Mouse (Mus musculus) neutrophil, adult 5-6 weeks (primary cell): ENCODE results near the gene Tectb. TPM values are rescaled to one million over a fixed set of nuclear protein-coding genes. Genes with fewer than 3 reads are reported as not detected.
"Not testable (repeated sequence)": the region's sequence is repeated elsewhere in the genome, so short reads cannot be mapped to it uniquely, and the experiment has no call there.

ENCODE experiments used
- ATAC-seq: fragments of 151-379, 151-347 bp; 2 replicates; pipeline ENCODE4 v1.8.0; 2017; ENCODE audit warnings: mild to moderate bottlenecking, moderate TSS enrichment; ENCODE audit not compliant: insufficient number of reproducible peaks, poor library complexity, low FRiP score, severe bottlenecking; ENCODE audit errors: extremely low read depth
- total RNA-seq: library from RNA; stranded (forward); fragments of 200-1000 nt; gene quantifications from 2 replicates; pipeline ENCODE4 v1.2.3, GENCODE M21; 2017

Gene Tectb
- total RNA-seq, 1 experiment from 2014 or later, result not detected

DNA sequence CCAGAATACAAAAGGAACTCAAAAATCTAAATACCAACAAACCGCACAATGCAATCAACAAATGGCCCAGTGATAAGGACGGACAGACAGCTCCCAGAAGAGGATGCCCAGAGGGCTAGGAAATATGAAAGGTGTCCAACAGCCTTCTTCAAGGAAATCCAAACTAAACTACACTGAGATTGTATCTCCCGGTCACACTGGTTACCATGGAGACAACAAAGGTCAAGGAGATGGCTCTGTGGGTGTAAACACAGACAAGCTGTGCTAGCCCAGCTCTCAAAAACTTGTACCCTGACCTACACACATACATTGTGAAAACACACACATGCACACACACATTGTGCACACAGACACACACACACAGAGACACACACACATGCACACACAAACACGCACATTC lies 18.3 kb upstream of the Tectb start:
- no peak for ATAC-seq

DNA sequence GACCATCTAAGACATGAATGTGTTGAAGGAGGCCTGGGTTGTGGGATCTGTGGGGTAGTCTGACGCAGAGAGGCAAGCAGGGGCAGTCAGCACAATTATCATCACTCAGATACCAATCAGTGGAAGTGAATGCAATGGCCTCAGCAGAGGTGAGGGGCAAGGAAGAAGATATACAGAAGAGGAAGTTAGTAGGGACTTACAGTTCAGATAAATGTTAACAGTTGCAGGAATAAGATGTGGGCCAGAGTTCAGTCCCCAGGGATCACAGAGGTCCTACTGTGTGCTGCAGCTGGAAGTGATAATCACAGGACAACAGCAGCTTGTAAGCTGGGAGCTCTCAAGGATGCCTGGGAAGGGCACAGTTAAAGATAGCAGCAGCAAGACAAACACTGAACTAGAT lies 16.4 kb upstream of the Tectb start:
- ATAC-seq, result no peak

- no peak for ATAC-seq
Observed at GRCm38 (mm10) chr19:55165183-55165865, 15.2 kb upstream of the Tectb start.

GRCm38 (mm10) chr19:55165954-55166353 lies 14.6 kb upstream of the Tectb start:
- no peak for ATAC-seq

DNA sequence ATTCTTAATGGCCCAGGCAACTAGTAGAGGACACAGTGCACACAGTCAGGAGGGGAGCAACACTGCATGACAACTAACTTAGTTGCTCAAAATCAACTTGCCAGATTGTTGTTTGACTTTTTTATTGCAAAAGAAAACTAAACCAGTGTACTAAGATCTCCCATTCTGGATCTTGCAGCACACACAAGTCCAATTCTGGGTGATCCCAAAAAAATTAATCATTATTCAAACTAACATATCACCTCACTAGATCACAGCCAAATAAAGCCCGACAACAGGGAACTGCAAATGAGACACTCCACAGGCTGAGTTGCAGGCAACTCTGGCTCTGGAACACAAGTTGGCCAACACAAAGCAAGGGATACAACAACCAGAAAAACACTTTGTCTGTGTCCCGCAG lies 13.8 kb upstream of the Tectb start:
- no peak for ATAC-seq

DNA sequence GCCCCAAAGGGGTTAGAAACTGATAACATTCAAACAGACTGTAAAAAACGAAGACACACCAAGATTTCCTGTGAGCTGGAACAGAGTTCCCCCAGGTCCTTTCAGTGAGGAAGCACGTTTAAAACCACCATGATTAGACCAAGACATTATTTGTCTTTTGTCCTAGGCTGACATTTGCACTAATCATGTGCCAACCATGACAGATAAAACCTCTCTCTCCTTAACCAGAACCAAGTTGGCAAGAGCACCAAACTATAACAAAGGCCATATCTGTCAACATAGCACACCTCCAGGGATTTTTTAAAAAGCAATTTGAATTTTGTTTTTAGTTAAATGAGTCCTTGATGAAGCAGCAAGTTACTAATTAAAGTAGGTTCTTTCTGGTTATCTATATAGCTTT lies 12.8 kb upstream of the Tectb start:
- ATAC-seq, result no peak

- ATAC-seq, result no peak
Observed at GRCm38 (mm10) chr19:55168360-55168759, 12.2 kb upstream of the Tectb start.

- ATAC-seq, result not testable (repeated sequence)
Observed at GRCm38 (mm10) chr19:55169236-55169729, 11.2 kb upstream of the Tectb start.

DNA sequence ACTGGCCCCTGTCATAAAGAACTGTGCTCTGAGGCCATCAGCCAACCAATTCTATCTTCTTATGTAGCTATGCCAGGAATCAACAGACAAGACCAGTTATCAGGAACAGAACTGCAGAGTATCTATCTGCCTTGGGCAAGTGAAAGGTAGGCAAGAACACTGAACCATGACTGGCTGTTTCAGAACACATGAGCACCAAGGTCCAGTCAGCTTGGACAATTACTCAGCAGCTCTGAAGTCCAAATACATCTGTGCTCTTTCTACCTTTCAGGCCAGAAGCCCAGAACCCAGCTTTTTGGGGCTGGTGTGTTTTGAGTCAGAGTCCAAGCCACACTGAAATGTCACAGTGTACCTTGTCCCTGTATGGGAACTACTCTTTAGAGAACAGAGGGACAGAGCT lies 10.1 kb upstream of the Tectb start:
- ATAC-seq, result no peak

GRCm38 (mm10) chr19:55171585-55171984 lies 8.9 kb upstream of the Tectb start:
- no peak for ATAC-seq

- no peak for ATAC-seq
Observed at GRCm38 (mm10) chr19:55177143-55177542, 3.4 kb upstream of the Tectb start.

DNA sequence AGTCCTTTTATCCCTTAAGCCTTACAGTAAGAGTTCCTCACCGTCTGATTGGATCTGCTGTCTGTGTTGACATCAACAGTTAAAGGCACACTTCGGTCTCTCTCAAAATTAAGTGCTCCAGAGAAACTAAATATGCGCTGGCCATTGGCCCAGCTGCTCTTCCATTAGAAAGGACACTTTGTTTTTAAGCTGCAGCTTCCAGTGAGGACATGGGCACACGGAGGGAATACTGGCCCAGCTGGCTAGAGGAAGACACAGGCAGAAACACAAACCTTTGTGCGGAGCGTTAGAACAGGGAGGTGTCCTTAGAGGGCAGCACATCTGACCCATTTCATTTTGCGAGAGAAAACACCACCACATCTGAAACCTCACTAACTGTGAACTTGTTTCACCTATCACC lies 3.9 kb downstream of the Tectb start:
- ATAC-seq, result no peak

GRCm38 (mm10) chr19:55185074-55185473 lies 4.5 kb downstream of the Tectb start:
- no peak for ATAC-seq

- ATAC-seq, result no peak
Observed at GRCm38 (mm10) chr19:55185651-55186050, 5.1 kb downstream of the Tectb start.

DNA sequence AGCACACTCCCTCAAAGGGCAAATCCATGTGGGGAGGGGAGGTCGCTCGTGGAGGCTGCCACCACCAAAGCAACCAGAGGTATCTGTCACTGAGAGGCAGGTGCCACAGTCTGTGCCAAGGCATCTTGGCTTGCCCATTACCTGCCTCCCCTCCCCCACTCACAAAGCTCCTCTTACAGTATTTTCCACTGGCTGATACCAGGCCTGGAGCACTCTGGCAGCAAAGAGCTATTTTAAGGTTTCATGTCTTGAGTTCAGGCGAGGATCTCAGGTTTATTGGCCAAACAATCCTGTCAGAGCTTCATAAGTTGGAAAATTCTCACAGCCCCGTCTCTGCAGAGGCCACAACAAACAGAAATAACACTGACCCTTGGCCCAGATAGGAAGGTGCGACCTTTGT lies 9.5 kb downstream of the Tectb start:
- ATAC-seq, result no peak

DNA sequence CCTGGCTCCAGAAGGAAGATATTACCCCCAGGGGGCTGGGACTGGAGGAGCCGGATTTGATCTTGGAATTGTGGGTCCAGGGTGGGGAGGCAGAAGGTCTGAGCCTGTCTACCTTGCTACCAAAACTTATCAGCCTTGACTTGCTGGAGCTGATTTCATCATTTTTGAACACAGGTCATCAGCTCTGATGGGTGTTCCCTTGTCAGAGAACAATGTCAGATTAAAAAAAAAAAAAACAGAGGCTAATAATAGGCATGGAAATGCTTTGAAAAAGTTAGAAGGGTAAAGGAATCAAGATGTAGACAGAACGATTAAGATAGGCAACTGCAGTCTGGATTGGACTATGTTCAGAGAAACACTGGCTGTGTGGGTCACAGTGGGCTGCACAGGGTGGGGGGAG lies 11.1 kb downstream of the Tectb start:
- no peak for ATAC-seq

DNA sequence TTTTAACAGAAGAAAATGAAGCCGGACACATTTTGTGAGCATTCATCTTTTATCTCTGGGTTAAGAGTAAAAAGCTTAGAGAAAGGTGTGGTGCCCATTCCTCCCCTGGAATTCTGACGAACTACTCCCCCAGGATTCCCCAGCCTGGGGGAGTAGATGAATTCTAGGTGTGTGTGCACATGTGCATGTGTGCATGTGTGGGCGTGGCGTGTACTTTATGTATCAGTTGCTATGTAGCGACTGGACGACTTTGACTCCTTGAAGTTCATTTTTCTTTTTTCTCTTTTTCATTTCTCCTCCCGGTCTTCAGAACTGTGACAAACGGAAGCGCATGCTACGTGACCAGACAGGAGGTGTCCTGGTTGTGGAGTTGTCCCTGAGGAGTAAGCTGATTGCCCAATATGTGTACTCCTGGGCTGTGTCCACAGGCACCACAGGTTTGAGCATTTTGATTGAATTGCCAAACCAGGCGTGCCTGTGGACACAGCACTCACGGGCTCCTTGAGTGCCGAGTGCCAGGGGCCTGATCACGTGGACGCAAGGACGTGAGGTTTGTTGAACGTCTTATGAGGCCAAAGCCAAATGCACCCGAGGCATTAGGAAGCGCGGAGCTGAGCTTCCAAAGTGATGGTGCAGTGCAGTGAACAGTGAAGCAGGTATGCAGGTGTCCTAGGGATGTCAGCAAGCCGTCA lies 11.9 kb downstream of the Tectb start:
- no peak for ATAC-seq

GRCm38 (mm10) chr19:55193717-55194394 lies 13.3 kb downstream of the Tectb start:
- ATAC-seq, result no peak

GRCm38 (mm10) chr19:55194520-55195170 lies 14.1 kb downstream of the Tectb start:
- ATAC-seq, result no peak

DNA sequence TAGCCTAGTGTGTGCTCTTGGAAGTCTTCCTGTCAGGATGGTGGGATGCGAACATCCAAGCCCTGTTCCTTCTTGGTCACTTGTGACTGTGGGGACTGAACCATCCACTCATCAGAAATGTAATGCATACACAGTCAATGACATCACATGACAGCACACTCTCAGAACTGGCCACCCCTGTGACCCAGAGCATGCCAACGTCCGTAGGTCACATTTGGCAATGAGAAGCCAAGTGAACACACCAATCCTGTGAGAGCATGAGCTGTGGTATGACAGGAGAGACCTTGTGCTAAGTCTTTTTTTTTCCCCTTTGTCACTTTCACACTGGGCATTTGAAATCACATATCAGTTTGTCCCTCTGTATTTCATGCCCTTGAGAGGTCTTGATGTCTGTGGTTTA lies 15.0 kb downstream of the Tectb start:
- ATAC-seq, result no peak
